21 mouse cellular contexts compared by ENCODE assay signal in genomic region chr5:149255522-149255921, GRCm38 (mm10). TPM values are rescaled to one million over a fixed set of nuclear protein-coding genes. Genes with fewer than 3 reads are reported as not detected.
DNase-seq lines count a peak whose midpoint lies in the region; ATAC-seq lines count a peak whose summit lies in the region.
"Had no signal": no experiment of that assay in that cellular context is flagged by ENCODE, and none has a peak within 500 bp of the region (broad histone marks: within the 10 kb centered on the region; RNA-seq: fewer than 3 reads in every experiment).

No protein-coding gene starts in this region.

- no peaks in the 10 kb centered on the region for H3K9me3 ChIP-seq in kidney, embryonic 15.5 days (replicated peaks)
- H3K9me3 ChIP-seq: embryonic facial prominence, embryonic 15.5 days; forebrain, embryonic 15.5 days; heart, embryonic 13.5 days; hindbrain, embryonic 12.5 days had no signal

- peak overlapping the region; percentile 75; the same call in 1 of the 2 replicates for H3K27ac ChIP-seq in kidney, embryonic 15.5 days
- H3K27ac ChIP-seq: embryonic facial prominence, embryonic 15.5 days; forebrain, embryonic 15.5 days; heart, embryonic 13.5 days; hindbrain, embryonic 12.5 days had no signal

- H3K4me2 ChIP-seq in kidney, embryonic 15.5 days, result no peak overlapping the region
- H3K4me2 ChIP-seq: embryonic facial prominence, embryonic 15.5 days; forebrain, embryonic 15.5 days; heart, embryonic 13.5 days; hindbrain, embryonic 12.5 days had no signal

- no peaks in the 10 kb centered on the region for H3K27me3 ChIP-seq in kidney, embryonic 15.5 days
- H3K27me3 ChIP-seq: CH12.LX; embryonic facial prominence, embryonic 15.5 days; forebrain, embryonic 15.5 days; heart, embryonic 13.5 days; hindbrain, embryonic 12.5 days had no signal

- no peak overlapping the region for H3K4me3 ChIP-seq in kidney, embryonic 15.5 days (replicated peaks)
- H3K4me3 ChIP-seq: embryonic facial prominence, embryonic 15.5 days; forebrain, embryonic 15.5 days; heart, embryonic 13.5 days; hindbrain, embryonic 12.5 days had no signal

- no peak overlapping the region for H3K9ac ChIP-seq in kidney, embryonic 15.5 days
- H3K9ac ChIP-seq: embryonic facial prominence, embryonic 15.5 days; forebrain, embryonic 15.5 days; heart, embryonic 13.5 days; hindbrain, embryonic 12.5 days had no signal

- H3K36me3 ChIP-seq in kidney, embryonic 15.5 days, result no peaks in the 10 kb centered on the region
- H3K36me3 ChIP-seq: embryonic facial prominence, embryonic 15.5 days; forebrain, embryonic 15.5 days; heart, embryonic 13.5 days; hindbrain, embryonic 12.5 days had no signal

- DNase-seq in kidney, adult 18-20 months, result no peak
- peak; percentile 65 for DNase-seq in thymus, postnatal 0 days (ENCODE audit: low spot score)
- DNase-seq in thymus, adult 18-20 months, result no peak
- DNase-seq in naive thymus-derived CD4-positive, alpha-beta T cell, adult 2 months (ENCODE audit: low read depth), result peak; percentile 61
- no peak for DNase-seq in left cerebral cortex, adult 9 months (ENCODE audit: low spot score in 2 of 2)
- no peak for DNase-seq in spleen, adult 12 weeks (ENCODE audit: low spot score)
- DNase-seq: adrenal gland, adult 8-10 months; adrenal gland, postnatal 36 days; cerebellum, adult 2 months; cerebellum, postnatal 10 days; embryo, embryonic 11 days; gastrocnemius, postnatal 36 days; heart, adult 11 months; heart, postnatal 36 days had no signal

- whole genome bisulfite sequencing in kidney, embryonic 15.5 days, result 93% methylated on average over 2 of the region's 2 CpGs

- ATAC-seq in kidney, embryonic 15.5 days (replicated peaks; ENCODE audit: low FRiP score), result no peak
- ATAC-seq in common myeloid progenitor, adult 5-6 weeks (replicated peaks; ENCODE audit: low read depth, poor library complexity, severe bottlenecking), result peak; percentile 81
- ATAC-seq: forebrain, embryonic 15.5 days had no signal

- peaks cover 24% of the 10 kb centered on the region for H3K4me1 ChIP-seq in kidney, embryonic 15.5 days

RNA-seq across cellular contexts. Expression of gene Alox5ap, which starts 9.0 kb away (rescaled TPM):
- polyA plus RNA-seq in kidney, embryonic 15.5 days (2015; fragmentation: Nextera tagmentation; extraction: Ambion mirVana), result 12.4 and 13.3 TPM in 2 replicates
- polyA plus RNA-seq in thymus, postnatal 0 days (2015; fragmentation: Nextera tagmentation; extraction: Ambion mirVana), result 29.7 and 29.8 TPM in 2 replicates
- 156 and 205 TPM in 2 replicates for total RNA-seq in common myeloid progenitor, adult 5-6 weeks (2017)

Comparison
In these comparisons a context has a peak if more than half of its experiments do, and no peak if none do; other contexts are left out.
1. DNase-seq: peak in thymus, postnatal 0 days (single experiment) and naive thymus-derived CD4-positive, alpha-beta T cell, adult 2 months (single experiment); none in kidney, adult 18-20 months (single experiment), thymus, adult 18-20 months (0 of 2), left cerebral cortex, adult 9 months (0 of 2) and spleen, adult 12 weeks (single experiment).